Mouse (Mus musculus) frontal cortex, postnatal 36 days (tissue): ENCODE data around the gene Arfgef3.
"Not testable (repeated sequence)": the region's sequence is repeated elsewhere in the genome, so short reads cannot be mapped to it uniquely, and the experiment has no call there.

Experiments used
- DNase-seq, 2 experiments: peaks; one replicate each; pipeline ENCODE4 v3.0.0; 2022; ENCODE audit warnings: low spot score in 2 of 2

The Arfgef3 gene

GRCm38 (mm10) chr10:18589455-18589854, 154.3 kb downstream of the Arfgef3 start:
- DNase-seq, result no peak

- DNase-seq, result no peak
These were observed 159.6 kb downstream of the Arfgef3 start for GRCm38 (mm10) chr10:18584188-18584587.

GRCm38 (mm10) chr10:18572581-18572980, 171.2 kb downstream of the Arfgef3 start:
- no peak for DNase-seq

GRCm38 (mm10) chr10:18562940-18563339, 180.8 kb downstream of the Arfgef3 start:
- peak; percentile 63 to 73 for DNase-seq

GRCm38 (mm10) chr10:18561445-18561844, 182.3 kb downstream of the Arfgef3 start:
- no peak for DNase-seq

GRCm38 (mm10) chr10:18559076-18559475, 184.7 kb downstream of the Arfgef3 start:
- not testable (repeated sequence) for DNase-seq

GRCm38 (mm10) chr10:18549321-18550216, 194.2 kb downstream of the Arfgef3 start:
- DNase-seq, result no peak

- no peak for DNase-seq
These were observed 196.4 kb downstream of the Arfgef3 start for GRCm38 (mm10) chr10:18547381-18547780.

GRCm38 (mm10) chr10:18545813-18546235, 197.9 kb downstream of the Arfgef3 start, which contains the start of gene Hebp2:
TSS of gene Hebp2 (minus strand) at chr10:18546076.
- DNase-seq, result peak; percentile 54 to 62

- DNase-seq, result no peak
These were observed 198.4 kb downstream of the Arfgef3 start for GRCm38 (mm10) chr10:18545309-18545708.

GRCm38 (mm10) chr10:18536889-18537288, 206.9 kb downstream of the Arfgef3 start:
- DNase-seq, result no peak

- DNase-seq, result no peak
These were observed 211.5 kb downstream of the Arfgef3 start for GRCm38 (mm10) chr10:18532293-18532692.
